Mouse (Mus musculus): ENCODE measurements around the gene D430042O09Rik.

- TF ChIP-seq POLR2A (IDR thresholded peaks at IDR 0.05; ENCODE audit: insufficient read length, low read depth) (no peak), CEBPB (IDR thresholded peaks at IDR 0.05; ENCODE audit: insufficient read depth, poor library complexity, severe bottlenecking) (no peak), MYOG (IDR thresholded peaks at IDR 0.05; ENCODE audit: control insufficient read depth in 1 of 3, insufficient read depth in 1 of 3, insufficient read length in 2 of 3, low read depth in 2 of 3) (no peak), E2F4 (IDR thresholded peaks at IDR 0.05; ENCODE audit: insufficient read depth) (no peak), MAX (IDR thresholded peaks at IDR 0.05; ENCODE audit: low read depth) (no peak), USF1 (IDR thresholded peaks at IDR 0.05; ENCODE audit: low read depth) (no peak)
Observed at GRCm38 (mm10) chr7:125900386-125901161, 192.9 kb downstream of the D430042O09Rik start.
